Mouse (Mus musculus) MEL (cell line): ENCODE data around the gene Col4a3bp.

Source experiments
- CTCF ChIP-seq, 3 experiments: IDR thresholded peaks in 2 of 3; conservative IDR thresholded peaks in 1 of 3; 2 replicates each; pipeline ENCODE4 v1.5.1; 2011 to 2012; ENCODE audit warnings: low read length in 3 of 3, low read depth in 2 of 3, mild to moderate bottlenecking in 2 of 3, improper control_type of control experiment in 1 of 3, inconsistent platforms in 1 of 3, mixed read lengths in 1 of 3, moderate library complexity in 1 of 3; ENCODE audit not compliant: control insufficient read depth in 1 of 3, insufficient read depth in 1 of 3, poor library complexity in 1 of 3, severe bottlenecking in 1 of 3
- GATA1 ChIP-seq: IDR thresholded peaks from 2 replicates; pipeline ENCODE4 v1.6.1; 2011; ENCODE audit warnings: low read depth, low read length, improper control_type of control experiment
- MAZ ChIP-seq: IDR thresholded peaks from 2 replicates; pipeline ENCODE4 v1.6.1; 2012; ENCODE audit warnings: low read depth, mild to moderate bottlenecking, inconsistent platforms, low read length, improper control_type of control experiment
- POLR2A ChIP-seq, 2 experiments: IDR thresholded peaks; 2 replicates each; pipeline ENCODE4 v1.6.1; 2011 to 2012; ENCODE audit warnings: low read length in 2 of 2, mild to moderate bottlenecking in 2 of 2, control low read depth in 1 of 2, improper control_type of control experiment in 1 of 2, low read depth in 1 of 2, moderate library complexity in 1 of 2; ENCODE audit not compliant: control insufficient read depth in 1 of 2, insufficient read depth in 1 of 2, poor library complexity in 1 of 2
- UBTF ChIP-seq: IDR thresholded peaks from 2 replicates; pipeline ENCODE4 v1.6.1; 2012; ENCODE audit warnings: low read depth, mild to moderate bottlenecking, inconsistent platforms, low read length, improper control_type of control experiment, moderate library complexity, borderline replicate concordance; ENCODE audit not compliant: insufficient read depth

DNA sequence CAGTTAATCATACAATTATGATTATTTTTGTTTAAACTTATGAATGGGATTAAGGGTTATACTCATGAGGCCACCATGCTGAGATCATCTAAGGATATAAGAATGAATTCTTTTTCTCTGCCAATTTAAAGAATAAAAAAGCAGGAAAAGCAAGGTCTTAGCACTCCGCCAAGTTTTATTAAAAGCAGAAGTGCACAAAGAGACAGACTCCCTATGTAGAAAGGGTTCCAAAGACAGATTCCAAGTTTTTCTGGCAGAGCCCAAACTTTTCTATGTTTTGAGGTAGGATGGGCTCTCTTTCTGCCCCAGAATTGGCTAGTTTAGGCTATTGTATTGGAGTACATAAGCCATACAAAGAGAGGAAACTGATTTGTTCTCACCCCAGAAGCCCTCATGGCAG is 37.6 kb downstream of the Col4a3bp start:
- no peak for TF ChIP-seq CTCF (IDR thresholded peaks at IDR 0.05 in 2 of 3, conservative IDR thresholded peaks at IDR 0.05 in 1 of 3; ENCODE audit: control insufficient read depth in 1 of 3, insufficient read depth in 1 of 3, low read depth in 2 of 3, low read length in 3 of 3, poor library complexity in 1 of 3, severe bottlenecking in 1 of 3)
- TF ChIP-seq POLR2A (IDR thresholded peaks at IDR 0.05; ENCODE audit: control insufficient read depth in 1 of 2, insufficient read depth in 1 of 2, low read depth in 1 of 2, low read length in 2 of 2, poor library complexity in 1 of 2): no peak
- TF ChIP-seq GATA1: no peak
- no peak for TF ChIP-seq MAZ
- TF ChIP-seq UBTF: no peak
